Mouse (Mus musculus) activated CD4-positive, CD25-positive, alpha-beta regulatory T cell, adult 4 months (primary cell): Measurements from ENCODE around the gene Six3. TPM values are rescaled to one million over a fixed set of nuclear protein-coding genes. Genes with fewer than 3 reads are reported as not detected.

Source experiments
- ATAC-seq: one replicate; pipeline ENCODE4 v1.8.0; 2017
- polyA plus RNA-seq, 2 experiments: library from polyadenylated mRNA; unstranded; fragments of 100-300 nt; shearing (Covaris generic); gene quantifications; one replicate each; pipeline ENCODE4 v1.2.1; 2017

Six3 gene
- not detected for polyA plus RNA-seq

- no peak for ATAC-seq
Measured at GRCm38 (mm10) chr17:85613266-85613860, at the start of gene Six3. Gene Six3, plus strand, starts transcription at chr17:85613608.

GRCm38 (mm10) chr17:85564107-85564506, 49.3 kb upstream of the Six3 start:
- ATAC-seq = no peak

GRCm38 (mm10) chr17:85574023-85574422, 39.4 kb upstream of the Six3 start:
- no peak for ATAC-seq

GRCm38 (mm10) chr17:85578290-85578689, 35.1 kb upstream of the Six3 start:
- no peak for ATAC-seq

GRCm38 (mm10) chr17:85579350-85579749, 34.1 kb upstream of the Six3 start:
- no peak for ATAC-seq

GRCm38 (mm10) chr17:85580221-85580620, 33.2 kb upstream of the Six3 start:
- no peak for ATAC-seq

- ATAC-seq = no peak
Measured at GRCm38 (mm10) chr17:85584170-85584569, 29.2 kb upstream of the Six3 start.

GRCm38 (mm10) chr17:85584573-85584972, 28.8 kb upstream of the Six3 start:
- ATAC-seq = no peak

- no peak for ATAC-seq
Measured at GRCm38 (mm10) chr17:85585779-85586178, 27.6 kb upstream of the Six3 start.

GRCm38 (mm10) chr17:85591976-85592375, 21.4 kb upstream of the Six3 start:
- ATAC-seq = no peak

- ATAC-seq = no peak
Measured at GRCm38 (mm10) chr17:85595853-85596252, 17.6 kb upstream of the Six3 start.

GRCm38 (mm10) chr17:85596341-85596890, 17.0 kb upstream of the Six3 start:
- no peak for ATAC-seq

- no peak for ATAC-seq
Measured at GRCm38 (mm10) chr17:85599520-85599919, 13.9 kb upstream of the Six3 start.

- ATAC-seq = no peak
Measured at GRCm38 (mm10) chr17:85606463-85606862, 6.9 kb upstream of the Six3 start.

GRCm38 (mm10) chr17:85607556-85608365, 5.6 kb upstream of the Six3 start:
- no peak for ATAC-seq

GRCm38 (mm10) chr17:85608366-85609093, 4.9 kb upstream of the Six3 start:
- ATAC-seq = no peak

GRCm38 (mm10) chr17:85609094-85609425, 4.3 kb upstream of the Six3 start:
- no peak for ATAC-seq

- no peak for ATAC-seq
Measured at GRCm38 (mm10) chr17:85609621-85610392, 3.6 kb upstream of the Six3 start.

GRCm38 (mm10) chr17:85610393-85611115, 2.9 kb upstream of the Six3 start:
- no peak for ATAC-seq

GRCm38 (mm10) chr17:85611521-85612515, 1.6 kb upstream of the Six3 start:
- no peak for ATAC-seq
